Mouse (Mus musculus) thymus, postnatal 25 days (tissue): ENCODE data around the gene Ism2.
"Not testable (repeated sequence)": the region's sequence is repeated elsewhere in the genome, so short reads cannot be mapped to it uniquely, and the experiment has no call there.

Experiments used
- DNase-seq: peaks from one replicate; pipeline ENCODE4 v3.0.0; 2022

The Ism2 gene

DNA sequence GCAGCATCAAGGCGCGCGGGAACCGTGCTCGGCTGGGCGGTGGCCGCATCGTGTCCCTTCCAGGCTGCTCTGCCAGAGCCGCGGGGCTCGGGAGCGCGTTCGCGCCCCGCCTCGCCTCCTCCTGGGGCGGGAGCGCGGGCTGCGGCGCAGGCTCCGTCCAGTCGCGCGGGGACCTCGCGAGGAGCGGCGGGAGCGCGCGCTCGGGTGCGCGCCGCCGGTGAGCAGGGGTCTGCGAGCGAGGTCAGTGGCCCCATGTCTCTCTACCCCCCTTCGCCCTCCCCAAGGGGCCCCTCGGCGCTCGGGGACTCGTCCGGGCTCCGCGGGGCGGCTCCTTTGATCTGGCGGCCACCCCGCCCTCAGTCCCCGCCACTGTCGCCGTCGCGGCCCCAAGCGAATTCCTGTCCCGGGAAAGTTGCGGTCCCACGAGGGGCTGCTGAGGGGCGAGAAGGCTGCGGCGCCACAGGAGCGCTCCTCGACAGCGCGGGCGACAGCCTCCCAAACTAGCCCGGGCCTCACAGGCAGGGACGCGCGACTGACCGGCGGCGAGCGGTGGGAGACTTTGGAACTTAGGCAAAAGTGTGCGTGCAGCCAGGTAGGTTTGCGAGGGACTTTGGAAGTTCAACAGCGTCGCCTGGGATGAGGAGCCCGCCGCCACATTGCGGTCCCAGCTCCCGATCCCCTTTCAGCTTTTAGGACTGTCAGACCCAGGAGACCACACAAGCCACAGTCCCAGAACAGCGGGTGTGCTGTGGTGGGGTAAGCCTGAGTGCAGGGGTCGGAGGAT, at the start of gene Ism2:
TSS of gene Ism2 (minus strand) at position 49 of the 784 bp plus-strand sequence.
- no peak for DNase-seq

DNA sequence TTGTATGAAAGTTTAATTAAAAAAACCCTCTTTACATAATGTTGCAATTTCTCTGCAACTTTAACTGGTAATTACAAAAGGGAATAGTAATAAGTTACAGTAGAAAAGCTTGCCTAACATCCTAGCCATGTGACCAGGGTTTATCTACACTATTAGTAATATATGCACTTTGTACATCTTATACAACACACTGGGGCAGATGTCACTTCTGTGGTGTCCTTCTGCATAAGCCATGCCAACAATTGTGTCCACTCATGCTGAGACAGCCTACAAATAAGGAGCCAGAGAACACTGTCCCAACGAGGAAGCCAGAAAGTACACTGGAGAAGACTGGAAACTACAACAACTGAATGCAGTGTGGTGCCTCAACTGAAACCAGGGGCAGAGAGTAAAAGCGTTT, 48.5 kb upstream of the Ism2 start:
- DNase-seq, result no peak

DNA sequence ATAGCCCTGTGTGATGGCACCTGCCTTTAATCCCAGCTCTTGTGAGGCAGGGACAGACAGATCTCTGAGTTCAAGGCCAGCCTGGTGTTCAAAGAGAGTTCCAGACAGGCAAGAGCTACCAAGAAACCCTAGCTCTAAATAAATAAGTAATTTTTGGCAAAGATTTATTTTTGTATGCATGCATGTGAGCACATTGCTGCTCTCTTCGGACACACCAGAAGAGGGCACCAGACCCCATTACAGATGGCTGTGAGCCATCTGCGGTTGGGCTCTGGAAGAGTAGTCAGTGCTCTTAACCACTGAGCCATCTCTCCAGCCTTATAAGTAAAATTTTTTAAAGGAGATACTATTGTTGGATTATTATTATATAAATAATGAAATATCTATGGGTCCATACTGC, 48.0 kb upstream of the Ism2 start:
- DNase-seq, result no peak

DNA sequence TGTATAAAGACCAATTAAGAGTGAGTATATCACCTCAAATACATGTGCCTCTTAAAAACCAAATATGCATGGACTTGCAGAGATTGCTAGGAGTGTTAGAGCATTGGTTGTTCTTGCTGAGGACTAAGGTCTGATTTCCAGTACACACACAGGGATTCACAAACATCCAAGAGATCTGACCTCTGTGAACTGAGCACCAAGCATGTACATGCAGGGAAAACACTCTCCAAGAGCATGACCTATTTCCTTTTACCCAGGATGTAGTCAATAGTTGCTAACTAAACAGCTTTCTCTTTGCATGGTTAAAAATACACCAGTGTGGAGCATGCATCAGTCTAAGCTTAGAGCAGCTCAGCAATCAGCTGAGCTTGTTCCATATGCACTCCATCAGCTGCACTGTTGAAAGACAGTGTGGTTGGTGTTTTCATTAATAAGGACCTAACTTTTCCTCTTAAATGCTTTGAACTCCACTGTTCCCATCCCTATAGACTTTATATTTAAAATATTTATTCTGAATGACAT, 43.6 kb upstream of the Ism2 start:
- no peak for DNase-seq

DNA sequence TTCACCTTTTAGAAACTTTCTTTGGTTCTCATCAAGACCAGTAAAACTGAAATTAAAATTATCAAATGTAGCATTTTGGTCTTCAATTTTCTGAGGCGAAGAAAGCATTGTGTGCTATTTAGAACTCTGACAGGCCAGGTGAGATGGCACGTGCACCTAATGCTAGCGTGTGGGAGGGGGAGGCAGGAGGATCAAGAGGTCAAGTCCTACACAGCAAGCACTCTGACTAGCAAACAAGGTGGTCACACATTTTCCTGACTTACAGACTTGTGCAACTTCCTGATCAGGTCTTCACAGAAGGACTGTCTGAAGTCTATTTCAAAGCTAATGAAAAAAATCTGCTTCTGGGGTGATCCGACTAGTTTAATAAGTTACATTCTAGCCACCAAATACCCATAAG, 38.6 kb upstream of the Ism2 start:
- DNase-seq, result no peak

DNA sequence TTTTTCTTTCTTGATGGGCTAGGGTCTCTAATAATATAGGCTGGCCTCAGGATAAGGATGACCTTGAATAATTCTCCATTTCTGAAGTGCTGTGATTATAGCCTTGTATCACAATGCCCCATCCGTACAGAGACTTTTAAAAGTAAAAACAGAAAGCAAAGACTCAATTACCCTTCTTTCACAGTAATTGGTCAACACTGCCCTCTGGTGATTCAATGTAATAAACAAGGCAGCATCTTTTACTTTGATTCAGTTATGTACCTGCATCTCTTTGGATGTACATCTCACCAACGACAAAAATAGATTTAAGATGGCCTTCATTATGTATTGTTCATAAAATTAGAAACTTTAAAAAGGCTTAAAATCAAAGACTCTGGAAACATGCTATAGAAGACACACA, 35.4 kb upstream of the Ism2 start:
- no peak for DNase-seq

DNA sequence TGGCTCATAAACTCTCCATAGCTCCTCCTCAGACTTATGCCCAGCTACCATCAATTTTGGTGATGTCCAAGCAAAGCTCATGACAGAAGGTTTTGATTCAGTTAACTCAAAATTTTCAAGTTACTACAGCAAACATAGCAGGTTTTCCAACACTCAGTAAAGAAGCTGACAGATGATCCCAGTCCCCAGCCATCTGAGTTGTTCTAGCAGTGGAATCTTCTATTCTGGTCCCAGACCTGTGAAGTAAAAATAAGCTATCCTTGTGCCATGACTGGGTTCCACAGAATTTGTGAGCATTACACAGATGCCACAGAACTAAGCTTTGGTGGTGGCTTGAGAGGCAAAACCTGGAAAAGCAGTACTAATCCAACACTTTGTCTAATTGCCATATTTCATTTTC, 34.3 kb upstream of the Ism2 start:
- no peak for DNase-seq

DNA sequence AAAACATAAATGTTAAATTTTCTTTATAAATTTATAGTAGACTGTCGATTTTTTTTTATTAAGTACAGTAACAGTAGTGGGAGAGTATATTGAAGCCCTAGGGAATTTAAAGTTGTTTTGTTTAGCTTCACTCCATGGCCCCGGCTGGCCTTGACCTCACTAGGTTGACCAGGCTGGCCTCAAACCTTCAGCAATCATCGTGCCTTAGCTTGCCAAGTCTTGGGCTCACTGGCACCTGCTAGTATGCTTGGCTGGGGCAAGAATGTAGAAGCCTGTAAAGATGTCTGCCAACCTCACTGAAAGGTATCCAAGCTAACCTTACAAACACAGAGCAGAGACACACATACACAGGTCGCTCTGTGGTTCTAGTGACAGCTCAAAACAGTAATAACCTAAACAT, 33.0 kb upstream of the Ism2 start:
- no peak for DNase-seq

DNA sequence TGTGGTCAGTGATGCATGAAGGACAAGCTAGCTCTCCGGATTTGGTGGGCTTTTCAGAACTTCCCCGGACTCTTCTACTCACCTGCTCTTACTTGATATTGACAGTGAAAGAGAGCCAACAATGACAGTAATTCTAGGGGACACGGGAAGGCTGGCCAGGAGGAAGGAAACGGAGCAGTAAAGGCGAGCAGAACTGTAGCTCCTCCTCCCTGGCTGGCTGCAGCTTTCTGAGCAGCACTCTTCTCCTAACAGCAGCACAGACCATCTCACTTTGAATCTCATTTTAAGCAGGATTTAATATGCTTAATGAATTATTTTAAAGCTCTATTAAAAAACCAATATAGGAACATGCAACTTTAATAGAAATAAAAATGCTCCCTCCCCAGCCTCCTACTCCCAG, 32.4 kb upstream of the Ism2 start:
- DNase-seq, result no peak

DNA sequence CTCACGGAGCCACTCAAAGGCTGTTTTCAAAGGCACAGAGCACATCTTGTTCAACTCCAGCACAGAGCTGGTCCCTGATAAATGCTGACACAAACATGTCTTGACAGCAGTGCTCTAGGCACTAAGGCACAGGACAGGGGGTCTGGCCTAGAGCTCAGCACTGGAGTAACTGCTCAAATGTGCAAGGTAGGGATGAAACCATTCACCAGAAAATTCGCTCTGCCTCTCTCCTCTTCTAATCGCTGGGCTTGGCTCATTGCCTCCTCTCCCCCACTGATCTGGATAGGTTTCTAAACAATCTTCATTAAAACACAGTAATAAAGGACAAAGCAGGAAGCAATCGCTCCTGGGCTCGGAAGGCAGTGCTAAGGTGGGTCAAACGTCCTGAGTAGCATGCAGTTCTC, 31.6 kb upstream of the Ism2 start:
- no peak for DNase-seq

DNA sequence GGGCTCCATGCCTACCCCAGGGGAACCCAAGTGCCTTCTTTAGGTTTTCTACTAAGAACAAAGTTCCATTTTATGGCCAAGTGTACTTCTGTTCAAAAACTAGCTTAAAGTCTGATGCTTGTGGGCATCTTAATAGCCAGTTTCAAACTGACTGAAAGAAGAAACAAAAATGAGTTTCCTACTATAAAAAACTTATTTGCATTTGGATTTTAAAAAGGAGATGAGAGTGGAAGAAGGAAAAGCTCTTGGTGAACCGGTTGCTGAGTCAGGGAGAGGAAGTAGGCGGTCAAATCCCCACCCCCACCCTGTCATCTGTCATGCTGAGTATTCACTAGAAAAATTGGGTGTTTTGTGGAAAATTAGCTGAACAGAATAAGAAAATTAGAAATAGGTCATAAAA, 30.7 kb upstream of the Ism2 start:
- no peak for DNase-seq

DNA sequence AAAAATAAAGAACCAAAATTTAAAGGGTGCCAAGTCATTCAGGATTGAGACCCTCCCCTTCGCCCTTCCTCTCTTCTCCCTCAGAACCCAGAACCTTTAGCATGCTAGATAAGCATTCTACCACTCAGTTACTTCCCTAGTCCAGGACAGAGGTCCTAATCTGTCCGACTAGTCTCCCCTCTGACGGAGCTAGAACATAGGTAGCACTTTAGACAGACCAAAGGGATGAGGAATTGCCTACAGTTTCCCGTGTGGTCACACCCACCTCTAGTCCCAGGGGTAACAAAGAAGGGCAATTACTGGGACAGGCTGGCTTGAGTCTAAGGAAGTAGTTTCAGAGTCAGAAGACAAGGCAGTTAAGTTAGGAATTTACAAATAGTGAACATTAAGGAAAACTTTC, 28.5 kb upstream of the Ism2 start:
- no peak for DNase-seq

DNA sequence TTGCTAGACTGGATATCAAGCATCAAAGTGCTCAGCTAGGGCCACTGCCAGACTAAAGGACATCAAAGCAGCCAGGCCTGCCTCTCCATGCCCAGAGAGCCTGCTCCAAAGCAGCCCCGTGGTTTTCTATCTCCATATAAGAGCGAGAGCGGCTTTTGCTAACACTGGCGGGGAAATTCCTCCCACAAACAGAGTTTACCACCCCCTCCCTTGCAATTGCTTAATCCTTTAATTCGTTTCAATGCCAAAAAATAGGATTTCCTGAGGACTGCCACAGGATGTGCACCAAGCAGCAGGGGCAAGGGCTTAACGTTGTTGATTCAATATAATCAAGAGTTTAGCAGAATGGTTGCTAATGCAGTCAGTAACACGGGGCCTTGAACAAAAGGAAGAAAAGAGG, 28.1 kb upstream of the Ism2 start:
- no peak for DNase-seq

DNA sequence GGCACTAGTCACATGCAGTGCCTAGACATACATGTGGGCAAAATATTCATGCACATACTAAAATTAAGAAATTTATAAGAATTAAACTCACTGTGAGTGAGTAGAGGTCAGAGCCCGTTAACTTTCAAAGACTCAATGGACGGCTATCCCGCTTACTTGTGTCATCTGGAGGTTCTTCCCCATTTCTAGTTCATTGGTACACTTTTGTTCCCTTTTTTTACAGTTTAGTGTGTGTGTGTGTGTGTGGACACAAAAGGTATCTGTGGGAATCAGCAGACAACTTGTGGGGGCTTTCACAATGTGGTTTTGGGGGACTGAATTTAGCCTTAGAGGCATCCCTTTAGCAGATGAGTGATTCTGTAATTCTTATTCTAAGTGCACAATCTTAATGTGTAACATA, 25.9 kb upstream of the Ism2 start:
- DNase-seq, result no peak

DNA sequence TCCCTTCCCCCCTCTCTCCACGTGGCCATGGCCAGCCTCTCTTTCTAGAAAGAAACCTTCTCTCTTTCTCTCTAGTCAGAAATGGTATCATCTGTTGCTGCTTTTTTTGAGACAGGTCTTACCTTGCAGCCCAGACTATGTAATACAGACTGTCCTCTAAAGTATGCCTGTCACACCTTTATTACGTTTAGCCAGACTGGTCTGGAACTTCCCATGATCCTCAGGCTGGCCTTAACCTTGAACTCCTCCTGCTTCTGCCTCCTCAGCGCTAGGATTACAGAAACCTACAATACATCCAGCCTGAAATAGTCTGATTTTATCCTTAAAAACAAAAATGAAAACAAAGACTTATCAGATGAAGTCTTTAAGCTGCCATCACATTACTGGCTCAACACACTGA, 19.7 kb upstream of the Ism2 start:
- DNase-seq, result no peak

DNA sequence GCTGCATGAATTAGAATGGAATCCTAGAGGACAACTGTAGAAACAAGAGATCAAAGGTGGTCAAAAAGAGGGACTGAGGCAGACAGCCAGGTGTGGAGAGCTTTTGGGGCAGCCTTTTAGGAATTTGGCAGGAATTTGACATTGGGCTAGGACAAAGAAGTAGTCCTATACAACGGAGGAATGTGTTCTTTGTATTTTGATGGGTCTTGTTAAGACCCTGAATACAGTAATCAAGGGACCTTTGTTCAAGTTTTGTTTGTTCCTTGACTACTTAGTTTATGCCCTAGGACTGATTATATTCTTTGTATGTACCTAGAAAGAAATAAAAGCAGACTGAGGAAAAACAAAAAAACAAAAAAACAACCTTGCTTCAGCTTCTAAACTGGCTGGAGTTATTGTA, 18.4 kb upstream of the Ism2 start:
- DNase-seq, result no peak

DNA sequence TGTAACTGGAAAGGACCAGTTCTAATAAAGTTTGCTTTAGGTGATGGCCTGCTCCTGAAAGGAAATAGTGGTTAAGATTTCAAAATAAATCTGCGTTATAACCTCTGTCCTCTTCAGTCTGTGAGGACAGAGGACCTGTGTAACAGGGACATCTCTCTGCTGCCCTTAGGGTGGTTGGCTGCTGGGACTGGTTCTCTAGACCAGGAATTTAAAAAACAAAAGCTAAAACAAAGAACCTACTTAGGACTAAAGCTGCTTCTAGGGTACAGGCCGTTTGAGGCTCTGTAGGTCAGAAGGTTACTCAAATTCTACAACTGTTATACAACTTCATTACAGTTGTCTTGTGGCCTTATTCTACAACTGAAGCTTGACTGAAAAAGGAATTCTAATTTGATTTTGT, 13.6 kb upstream of the Ism2 start:
- no peak for DNase-seq

DNA sequence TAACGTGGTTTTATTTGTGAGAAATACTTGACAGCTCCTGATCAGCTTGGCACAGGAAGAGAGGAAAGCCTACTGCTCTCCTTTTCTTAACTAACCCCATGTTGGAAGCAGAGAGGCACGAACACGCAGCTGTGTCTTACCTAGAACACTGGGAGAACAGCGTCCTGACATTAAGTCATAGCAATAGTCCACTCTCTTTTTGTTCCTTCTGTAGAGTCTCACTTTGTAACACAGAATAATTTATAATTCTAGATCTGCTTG, 7.0 kb upstream of the Ism2 start:
- DNase-seq, result not testable (repeated sequence)

DNA sequence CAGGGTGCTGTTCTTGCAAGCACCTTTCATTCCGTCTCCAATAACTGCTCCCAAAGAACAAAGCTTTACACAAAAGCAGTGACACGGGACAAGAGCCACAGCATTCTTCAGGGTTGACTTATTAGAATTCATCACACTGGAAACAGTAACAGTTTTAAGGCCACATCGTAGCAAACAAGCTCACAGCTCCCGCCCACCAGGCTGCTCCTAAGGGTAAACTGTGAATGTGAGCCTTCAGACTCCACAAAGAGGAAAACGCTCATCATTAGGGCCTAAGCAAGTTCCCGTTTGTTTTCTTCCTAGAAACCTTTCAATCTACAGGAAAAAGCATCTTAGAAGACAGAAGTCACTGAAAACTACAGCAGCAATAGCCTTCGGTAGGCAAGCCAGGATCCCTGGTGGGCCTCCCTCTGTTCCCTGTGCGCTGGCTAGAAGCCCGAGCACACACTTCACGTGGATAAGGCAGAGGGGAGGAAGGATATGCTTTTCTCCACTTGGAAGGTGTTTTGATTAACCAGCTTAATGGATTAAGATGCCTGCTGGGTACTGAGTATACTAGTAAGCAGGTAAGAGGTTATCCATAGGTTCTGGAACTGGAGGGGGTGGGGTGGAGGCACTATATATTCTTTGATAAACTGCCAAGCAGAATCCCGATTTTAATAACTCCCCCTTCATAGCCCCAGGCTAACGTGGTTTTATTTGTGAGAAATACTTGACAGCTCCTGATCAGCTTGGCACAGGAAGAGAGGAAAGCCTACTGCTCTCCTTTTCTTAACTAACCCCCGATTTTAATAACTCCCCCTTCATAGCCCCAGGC, 6.5 kb upstream of the Ism2 start:
- DNase-seq, result no peak

DNA sequence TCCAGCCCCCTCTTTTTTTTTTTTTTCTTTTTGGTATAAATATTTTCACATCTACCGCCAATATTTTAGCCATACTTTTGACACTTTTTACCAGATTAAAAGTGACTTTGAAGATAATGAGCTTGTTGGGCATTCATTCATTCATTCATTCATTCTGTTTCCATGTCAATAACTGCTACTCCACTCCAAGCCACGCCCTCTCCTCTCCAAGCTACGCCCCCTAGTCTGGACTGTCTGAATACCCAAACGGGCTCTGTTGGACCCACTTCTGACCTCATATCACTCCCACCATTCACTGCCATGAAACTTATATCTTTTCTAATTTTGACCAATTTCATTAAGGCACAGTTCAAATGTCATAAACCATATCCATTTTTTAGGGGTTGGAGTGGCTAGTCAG, 1.7 kb upstream of the Ism2 start:
- DNase-seq, result no peak

DNA sequence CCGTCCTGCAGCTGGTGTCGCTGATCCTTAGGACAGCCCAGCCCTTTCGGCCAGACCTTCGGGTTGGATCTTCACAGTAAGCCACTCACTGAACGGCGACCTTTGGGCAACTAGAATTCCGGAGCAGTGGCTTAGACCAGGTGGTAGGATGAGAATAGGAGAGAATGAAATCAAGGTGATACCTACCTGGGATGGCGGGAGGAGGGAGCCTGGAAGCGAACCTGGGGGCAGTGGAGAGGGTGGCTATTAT, 861 bp upstream of the Ism2 start:
- DNase-seq, result no peak

DNA sequence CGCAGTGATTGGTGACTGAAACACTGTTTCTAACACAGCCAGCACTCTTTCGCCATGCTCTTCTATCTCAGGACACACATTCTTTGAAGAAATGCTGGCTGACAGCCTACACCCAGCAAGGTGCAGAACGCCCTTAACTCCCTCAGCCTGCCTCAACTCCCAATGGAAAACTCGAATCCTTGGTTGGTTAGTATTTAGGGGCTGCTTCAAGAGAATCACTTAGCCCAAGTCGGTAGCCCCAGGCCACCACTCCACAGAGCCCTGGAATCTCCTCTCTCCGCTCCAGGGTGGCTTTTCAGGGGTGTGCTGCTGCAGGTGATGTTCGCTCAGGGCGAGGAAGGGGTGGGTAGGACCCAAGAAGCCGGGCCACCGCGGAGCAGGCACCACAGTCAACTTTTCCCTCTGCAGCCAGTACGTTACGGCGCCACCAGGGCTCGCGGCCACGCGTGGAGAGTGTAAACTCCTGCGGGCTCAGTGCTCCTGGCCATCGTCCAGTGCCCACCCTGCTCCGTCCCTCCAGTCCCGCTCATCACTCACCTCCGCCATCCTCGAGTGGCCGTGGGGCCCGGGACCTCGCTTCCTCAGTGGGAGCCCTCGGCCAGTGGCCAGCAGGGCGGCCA, 358 bp downstream of the Ism2 start:
- no peak for DNase-seq

DNA sequence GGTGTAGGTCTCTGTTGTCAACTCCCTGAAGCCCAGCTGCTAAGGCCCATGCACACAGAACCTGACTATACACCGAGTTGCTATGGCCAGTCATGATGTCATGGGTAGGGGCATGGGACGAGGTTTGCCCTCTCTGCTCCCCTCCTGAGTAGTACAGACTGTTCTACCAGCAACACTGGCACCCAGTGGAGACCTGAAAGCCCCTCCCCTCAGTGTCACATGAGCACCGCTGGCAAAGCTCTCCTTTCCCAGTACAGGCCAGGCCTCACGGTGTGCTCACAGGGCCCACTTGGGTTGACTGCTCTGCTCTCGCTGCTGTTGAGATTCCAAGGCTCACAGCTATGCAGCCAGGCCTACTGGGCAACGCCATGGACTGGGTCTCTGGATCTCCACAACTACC, 5.6 kb downstream of the Ism2 start:
- DNase-seq, result no peak

DNA sequence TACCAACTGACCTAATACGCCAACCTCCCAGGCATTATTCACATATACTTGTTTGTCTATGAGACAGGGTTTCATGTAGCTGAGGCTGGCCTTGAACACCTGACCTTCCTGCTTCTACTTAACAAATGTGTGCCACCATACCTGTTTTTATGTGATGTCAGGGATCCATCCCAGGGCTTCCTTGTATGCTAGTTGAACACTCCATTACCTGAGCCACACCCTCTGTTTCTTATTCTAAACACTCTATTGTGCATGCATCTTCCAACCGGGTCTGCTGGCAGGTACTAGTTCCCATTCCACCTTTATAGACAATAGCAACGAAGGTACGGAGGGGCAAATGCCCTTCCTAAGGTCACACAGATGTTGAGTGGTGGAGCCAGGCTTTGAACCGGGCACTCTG, 10.4 kb downstream of the Ism2 start:
- no peak for DNase-seq

DNA sequence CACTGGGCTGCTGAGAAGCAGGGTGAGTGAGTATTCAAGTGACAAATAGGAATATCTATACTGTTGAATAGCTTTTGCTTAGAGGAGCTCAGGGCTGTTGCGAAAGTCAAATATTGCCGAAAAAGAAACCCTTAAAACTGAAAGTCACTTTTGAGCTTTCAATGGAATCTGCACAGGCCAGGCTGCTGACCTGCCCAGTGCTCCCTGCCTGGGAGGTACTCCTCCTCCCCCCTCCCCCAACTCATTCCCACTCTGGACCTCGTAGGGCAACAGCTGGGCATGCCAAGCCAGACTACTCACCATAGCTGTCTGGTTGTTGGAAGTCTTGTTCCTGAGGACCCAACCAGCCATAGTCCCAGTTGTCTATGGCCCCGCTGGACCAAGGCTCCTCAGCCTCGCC, 14.8 kb downstream of the Ism2 start:
- DNase-seq, result no peak
